Mouse (Mus musculus) gastrocnemius, postnatal 4 days (tissue): ENCODE data around the gene Zfp961. TPM values are rescaled to one million over a fixed set of nuclear protein-coding genes. Genes with fewer than 3 reads are reported as not detected.
A peak's percentile ranks its signal among the peaks of the same experiment; 100 is the strongest.
"Not testable (repeated sequence)": the region's sequence is repeated elsewhere in the genome, so short reads cannot be mapped to it uniquely, and the experiment has no call there.

Source experiments
- DNase-seq, 2 experiments: peaks; one replicate each; pipeline ENCODE4 v3.0.0; 2021 to 2022; ENCODE audit warnings: low spot score in 2 of 2, mixed read lengths in 2 of 2
- long read RNA-seq, 2 experiments: library from polyadenylated mRNA; stranded (forward); transcript quantifications; one replicate each; pipeline ENCODE4 v2.0.0; 2021
- total RNA-seq, 2 experiments: library from RNA; stranded (reverse); gene quantifications; 2 replicates each; pipeline ENCODE4 v1.2.3; 2021

Zfp961 gene
- total RNA-seq, result 10 to 100 TPM in 1 of 2 experiments, 1 to 10 TPM in 1; 7.5 to 10.2 TPM
- long read RNA-seq, experiment 1, partial matches to known transcripts, result 1 of 5 reads
- long read RNA-seq, experiment 1, other reads (novel, unspliced or antisense), result 0 of 5 reads
- long read RNA-seq, experiment 2, partial matches to known transcripts, result 0 of 3 reads
- long read RNA-seq, experiment 2, other reads (novel, unspliced or antisense), result 0 of 3 reads

- peak; percentile 95 to 98 for DNase-seq
These were observed at the start of gene Zfp961 for GRCm38 (mm10) chr8:71950482-71951221. Gene Zfp961 (plus strand): TSS chr8:71951038.

- not testable (repeated sequence) for DNase-seq
These were observed 47.8 kb upstream of the Zfp961 start for GRCm38 (mm10) chr8:71903084-71903483.

- DNase-seq, result no peak
These were observed 44.0 kb upstream of the Zfp961 start for GRCm38 (mm10) chr8:71906809-71907208.

DNA sequence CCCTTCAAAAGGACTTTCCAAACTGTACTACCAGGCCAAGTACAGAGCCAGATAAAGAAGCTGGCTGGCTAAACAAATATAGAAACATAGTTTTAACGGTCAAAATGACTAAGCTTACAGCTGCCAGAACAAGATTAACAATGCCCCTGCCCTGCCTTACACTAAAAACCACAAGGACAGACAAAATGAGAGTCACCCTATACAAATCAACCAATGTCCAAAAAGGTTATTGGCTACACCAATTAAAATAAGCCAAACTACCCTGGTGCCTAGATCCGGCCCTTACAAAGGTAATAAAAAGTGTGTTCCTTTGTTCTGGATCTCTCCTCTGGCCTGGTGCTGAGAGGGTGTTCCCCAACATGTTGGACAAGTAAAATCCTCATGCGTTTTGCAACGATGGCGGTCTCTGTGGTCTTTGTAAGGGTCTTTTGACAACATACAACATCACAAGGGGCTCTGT is 43.0 kb upstream of the Zfp961 start:
- no peak for DNase-seq

GRCm38 (mm10) chr8:71908309-71909261 is 42.3 kb upstream of the Zfp961 start, which contains the start of the genes Zfp882 and Zfp617:
Gene Zfp882 (plus strand): TSS chr8:71908608.
Gene Zfp617 (plus strand): TSS chr8:71908635.
- peak; percentile 63 to 87 for DNase-seq

DNA sequence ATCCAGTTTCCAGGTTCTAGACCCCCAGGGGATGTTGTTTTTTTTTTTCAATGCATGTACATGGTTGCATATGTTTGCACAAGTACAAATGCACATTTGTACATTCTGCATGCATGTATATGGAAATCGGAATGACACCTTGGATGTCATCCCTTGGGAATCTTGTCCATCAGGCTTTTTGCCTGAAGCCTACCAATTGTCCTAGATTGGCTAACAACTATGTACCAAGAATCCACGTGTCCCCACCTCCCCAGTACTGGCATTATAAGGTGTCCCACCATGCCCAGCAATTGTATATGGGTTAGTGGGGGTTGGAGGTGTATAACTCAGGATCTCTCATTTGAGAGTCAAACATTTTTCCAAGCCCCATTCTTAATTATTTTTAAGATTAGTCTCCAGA is 38.6 kb upstream of the Zfp961 start:
- no peak for DNase-seq

DNA sequence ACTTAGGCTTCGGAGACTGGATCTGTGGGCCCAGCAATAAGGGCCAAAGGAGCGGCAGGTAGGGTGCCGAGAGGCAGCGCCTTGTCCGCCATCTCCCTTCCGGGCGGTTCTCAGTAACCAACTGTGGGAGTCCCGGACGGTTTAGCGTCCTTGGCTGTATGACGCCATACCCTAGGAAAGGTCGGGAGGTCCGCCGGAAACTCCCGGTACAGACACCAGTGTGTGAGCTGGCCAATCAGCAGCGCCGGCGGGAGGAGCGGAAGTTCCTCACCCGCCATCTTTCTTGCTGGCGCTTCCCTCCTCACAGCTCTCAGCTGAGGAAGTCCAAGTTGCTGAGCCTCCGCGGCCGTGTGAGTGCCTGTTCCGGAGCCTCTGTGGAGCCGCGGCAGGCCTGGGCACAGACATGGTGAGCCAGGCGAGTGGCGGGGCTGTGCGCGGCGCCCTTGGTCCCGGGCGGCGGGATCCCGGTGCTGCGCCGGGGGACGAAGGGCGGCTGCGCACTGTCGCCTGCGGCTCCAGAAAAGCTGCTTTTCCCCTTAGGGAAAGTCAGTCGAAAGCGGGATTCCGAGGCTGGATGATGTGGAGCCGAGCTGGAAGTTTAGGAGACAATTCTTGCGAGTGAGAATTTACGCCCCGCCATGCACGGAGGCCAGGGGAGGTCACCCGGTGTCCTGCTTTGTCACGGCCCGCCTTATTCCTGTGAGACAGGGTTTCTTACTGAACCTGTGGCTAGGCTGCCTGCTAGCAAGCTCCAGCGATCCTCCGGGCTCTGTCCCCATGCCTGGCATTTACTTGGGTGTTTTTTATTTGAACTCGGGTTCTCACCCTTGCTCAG is 28.1 kb upstream of the Zfp961 start:
- peak; percentile 76 to 92 for DNase-seq

GRCm38 (mm10) chr8:71925791-71926190 is 25.0 kb upstream of the Zfp961 start:
- no peak for DNase-seq

GRCm38 (mm10) chr8:71926551-71926950 is 24.3 kb upstream of the Zfp961 start:
- no peak for DNase-seq

DNA sequence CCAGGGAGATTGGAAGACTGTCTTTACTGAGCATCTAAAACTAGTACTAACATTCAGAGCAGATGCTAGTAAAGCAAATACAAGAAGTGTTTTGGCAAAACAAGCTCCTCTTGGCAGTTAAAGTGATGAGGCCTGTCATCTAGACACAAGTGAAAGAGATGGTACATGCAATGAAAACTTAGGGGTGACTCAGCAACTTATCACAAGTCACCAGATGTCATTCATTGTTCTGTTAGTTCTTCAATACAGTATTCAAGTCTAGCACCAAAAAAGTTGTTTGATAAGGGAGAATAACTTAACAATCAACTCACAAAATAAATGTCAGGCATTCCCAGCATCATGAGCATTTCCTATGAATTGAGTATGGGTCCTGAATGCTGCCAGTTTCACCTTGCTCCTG is 23.1 kb upstream of the Zfp961 start:
- no peak for DNase-seq

DNA sequence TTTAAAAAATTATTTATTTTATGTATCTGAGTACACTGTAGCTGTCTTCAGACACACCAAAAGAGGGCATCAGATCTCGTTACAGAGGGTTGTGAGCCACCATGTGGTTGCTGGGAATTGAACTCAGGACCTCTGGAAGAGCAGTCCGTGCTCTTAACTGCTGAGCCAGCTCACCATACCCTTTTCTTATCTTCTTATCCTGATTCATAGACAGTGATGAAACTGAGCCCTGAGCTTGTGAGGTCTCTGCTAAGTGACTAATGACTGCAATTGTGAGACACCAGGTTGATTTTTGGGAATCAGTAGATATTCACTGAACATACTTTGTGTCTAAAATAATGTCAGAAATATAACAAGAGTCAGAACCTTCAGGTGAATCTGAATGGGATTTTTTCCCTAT is 12.8 kb upstream of the Zfp961 start:
- not testable (repeated sequence) for DNase-seq

- no peak for DNase-seq
These were observed 10.3 kb upstream of the Zfp961 start for GRCm38 (mm10) chr8:71940293-71941208.

GRCm38 (mm10) chr8:71941776-71942175 is 9.1 kb upstream of the Zfp961 start:
- DNase-seq, result no peak

- no peak for DNase-seq
These were observed 2.2 kb upstream of the Zfp961 start for GRCm38 (mm10) chr8:71948624-71949023.

GRCm38 (mm10) chr8:71951436-71952161 is 761 bp downstream of the Zfp961 start:
- no peak for DNase-seq

GRCm38 (mm10) chr8:71952489-71952888 is 1.7 kb downstream of the Zfp961 start:
- no peak for DNase-seq

- not testable (repeated sequence) for DNase-seq
These were observed 2.3 kb downstream of the Zfp961 start for GRCm38 (mm10) chr8:71952961-71953700.

GRCm38 (mm10) chr8:71954666-71955065 is 3.8 kb downstream of the Zfp961 start:
- DNase-seq, result no peak
